Mouse (Mus musculus) cerebellum, postnatal 14 days (tissue): ENCODE results near the gene Strip1.
A peak's percentile ranks its signal among the peaks of the same experiment; 100 is the strongest.

Source experiments
- DNase-seq, 2 experiments: peaks; one replicate each; pipeline ENCODE4 v3.0.0; 2021; ENCODE audit warnings: mixed read lengths in 2 of 2

Gene Strip1

GRCm38 (mm10) chr3:107586504-107586903 lies 45.0 kb downstream of the Strip1 start:
- DNase-seq, result no peak

GRCm38 (mm10) chr3:107583893-107584292 lies 47.6 kb downstream of the Strip1 start:
- no peak for DNase-seq

GRCm38 (mm10) chr3:107582875-107583767 lies 48.4 kb downstream of the Strip1 start:
- peak in 1 of 2 experiments; percentile 33 for DNase-seq

- DNase-seq, result no peak
Observed at GRCm38 (mm10) chr3:107582130-107582874, 49.2 kb downstream of the Strip1 start.

- no peak for DNase-seq
Observed at GRCm38 (mm10) chr3:107581103-107582010, 50.1 kb downstream of the Strip1 start.

GRCm38 (mm10) chr3:107579466-107579865 lies 52.0 kb downstream of the Strip1 start:
- peak; percentile 90 to 94 for DNase-seq

GRCm38 (mm10) chr3:107577810-107578390 lies 53.6 kb downstream of the Strip1 start:
- no peak for DNase-seq

GRCm38 (mm10) chr3:107576807-107577206 lies 54.7 kb downstream of the Strip1 start:
- DNase-seq, result no peak

- no peak for DNase-seq
Observed at GRCm38 (mm10) chr3:107571205-107571604, 60.3 kb downstream of the Strip1 start.

- DNase-seq, result no peak
Observed at GRCm38 (mm10) chr3:107568721-107569120, 62.8 kb downstream of the Strip1 start.

- DNase-seq, result no peak
Observed at GRCm38 (mm10) chr3:107567766-107568165, 63.7 kb downstream of the Strip1 start.

- no peak for DNase-seq
Observed at GRCm38 (mm10) chr3:107565331-107565730, 66.2 kb downstream of the Strip1 start.

GRCm38 (mm10) chr3:107563880-107564279 lies 67.6 kb downstream of the Strip1 start:
- no peak for DNase-seq

- peak; percentile 87 to 89 for DNase-seq
Observed at GRCm38 (mm10) chr3:107562591-107562990, 68.9 kb downstream of the Strip1 start.
